ENCODE assay signal across 13 mouse cellular contexts in genomic region chr16:52056164-52056563, GRCm38 (mm10). TPM values are rescaled to one million over a fixed set of nuclear protein-coding genes. Genes with fewer than 3 reads are reported as not detected.
DNase-seq lines count a peak whose midpoint lies in the region; ATAC-seq and TF ChIP-seq lines count a peak whose summit lies in the region.
"Had no signal": no experiment of that assay in that cellular context is flagged by ENCODE, and none has a peak within 500 bp of the region (broad histone marks: within the 10 kb centered on the region; RNA-seq: fewer than 3 reads in every experiment).

No protein-coding gene starts in this region.

- H3K4me1 ChIP-seq in heart, embryonic 11.5 days (ENCODE audit: control insufficient read depth, insufficient read depth, low read length) = peaks cover 52% of the 10 kb centered on the region
- peaks cover 10 to 11% of the 10 kb centered on the region in 2 experiments for H3K4me1 ChIP-seq in MEL (ENCODE audit: control insufficient read depth in 1 of 2, insufficient read depth in 2 of 2, low read length in 2 of 2)

- intact Hi-C loops in left cerebral cortex, postnatal 10 days (cut with DNase I) = no loop called here

- H3K36me3 ChIP-seq in heart, embryonic 11.5 days (ENCODE audit: control insufficient read depth, insufficient read depth, low read length) = no peaks in the 10 kb centered on the region; the same call in 1 of the 2 replicates
- H3K36me3 ChIP-seq in MEL (ENCODE audit: control insufficient read depth in 1 of 2, insufficient read depth in 2 of 2, low read length in 2 of 2) (peaks cover 0 to 15% of the 10 kb centered on the region in 2 experiments; a peak in 2 of 4 replicates), macrophage (ENCODE audit: inconsistent target) (no peaks in the 10 kb centered on the region)

- no peaks in the 10 kb centered on the region for H3K9me3 ChIP-seq in heart, embryonic 11.5 days (replicated peaks; ENCODE audit: control insufficient read depth, low read length)
- no peaks in the 10 kb centered on the region for H3K9me3 ChIP-seq in MEL (replicated peaks; ENCODE audit: insufficient read depth, low read length)
- H3K9me3 ChIP-seq: megakaryocyte, embryonic 14.5 days had no signal

- no peak for ATAC-seq in heart, embryonic 11.5 days (replicated peaks; ENCODE audit: insufficient number of reproducible peaks, low FRiP score, low TSS enrichment)
- ATAC-seq: hindbrain, postnatal 0 days had no signal

- H3K79me2 ChIP-seq in MEL (ENCODE audit: control insufficient read depth, insufficient read depth, low read length, poor library complexity) = no peaks in the 10 kb centered on the region; the same call in 1 of the 2 replicates
- peaks cover 90% of the 10 kb centered on the region for H3K79me2 ChIP-seq in macrophage (ENCODE audit: inconsistent target)

- no peak for TF ChIP-seq POLR2A in MEL (IDR thresholded peaks at IDR 0.05; ENCODE audit: control insufficient read depth in 1 of 2, insufficient read depth in 1 of 2, low read depth in 1 of 2, low read length in 2 of 2, poor library complexity in 1 of 2)

- H3K27ac ChIP-seq in heart, embryonic 11.5 days (ENCODE audit: low read depth, low read length) = peak overlapping the region; percentile 70
- H3K27ac ChIP-seq in MEL (ENCODE audit: control insufficient read depth, low read depth, low read length) = no peak overlapping the region
- H3K27ac ChIP-seq in macrophage = peak overlapping the region; percentile 24
- H3K27ac ChIP-seq: hindbrain, postnatal 0 days had no signal

- H3K9ac ChIP-seq in heart, embryonic 11.5 days (ENCODE audit: low read depth, low read length) = no peak overlapping the region
- H3K9ac ChIP-seq in MEL (ENCODE audit: control insufficient read depth, low read depth, low read length, poor library complexity, severe bottlenecking) = no peak overlapping the region

- no peak for DNase-seq in heart, adult 9 months (ENCODE audit: low spot score in 2 of 2)
- DNase-seq in lung, postnatal 25 days (ENCODE audit: low spot score) = peak; percentile 66
- no peak for DNase-seq in lung, adult 18-20 months
- no peak for DNase-seq in MEL (ENCODE audit: low read depth, low spot score)
- no peak for DNase-seq in right cerebral cortex, postnatal 25 days
- no peak for DNase-seq in left cerebral cortex, postnatal 10 days (ENCODE audit: extremely low spot score in 1 of 2, low spot score in 2 of 2)
- DNase-seq: cerebellum, adult 9-10 months; kidney, postnatal 14 days; right cerebral cortex, postnatal 14 days had no signal

- no peak for TF ChIP-seq EP300 in MEL (IDR thresholded peaks at IDR 0.05; ENCODE audit: low read depth in 1 of 2, low read length in 2 of 2)

- H3K4me3 ChIP-seq in heart, embryonic 11.5 days (ENCODE audit: low read depth, low read length) = no peak overlapping the region
- H3K4me3 ChIP-seq in MEL (ENCODE audit: control insufficient read depth in 1 of 2, insufficient read depth in 1 of 2, low read depth in 2 of 2, low read length in 2 of 2) (no peak overlapping the region), macrophage (ENCODE audit: inconsistent target) (no peak overlapping the region)
- H3K4me3 ChIP-seq: megakaryocyte, embryonic 14.5 days had no signal

- H3K4me2 ChIP-seq in heart, embryonic 11.5 days = no peak overlapping the region

- no peaks in the 10 kb centered on the region for H3K27me3 ChIP-seq in heart, embryonic 11.5 days (ENCODE audit: control insufficient read depth, insufficient read depth, low read length)
- H3K27me3 ChIP-seq in MEL (ENCODE audit: control insufficient read depth in 1 of 2, insufficient read depth in 2 of 2, low read length in 2 of 2) = no peaks in the 10 kb centered on the region
- H3K27me3 ChIP-seq: megakaryocyte, embryonic 14.5 days had no signal

- WGBS in heart, embryonic 11.5 days (ENCODE audit: insufficient replicate concordance) = 64% methylated on average over 4 of the region's 4 CpGs
- WGBS in macrophage (ENCODE audit: missing documents) = 0% methylated on average over 4 of the region's 4 CpGs

- no peak for TF ChIP-seq RAD21 in MEL (IDR thresholded peaks at IDR 0.05; ENCODE audit: low read depth, low read length)

- no peak for TF ChIP-seq CTCF in MEL (IDR thresholded peaks at IDR 0.05 in 2 of 3, conservative IDR thresholded peaks at IDR 0.05 in 1 of 3; ENCODE audit: control insufficient read depth in 1 of 3, insufficient read depth in 1 of 3, low read depth in 2 of 3, low read length in 3 of 3, poor library complexity in 1 of 3, severe bottlenecking in 1 of 3)

TF ChIP-seq in MEL, 35 proteins besides CTCF, POLR2A, EP300 and RAD21:
- no peak for TF ChIP-seq POLR2AphosphoS2 (IDR thresholded peaks at IDR 0.05; ENCODE audit: low read length)
- 0 out of 2 replicates have a peak, but pooled peaks have one; percentile 20 for TF ChIP-seq USF1 (IDR thresholded peaks at IDR 0.05; ENCODE audit: low read depth, low read length)
- no peak for TF ChIP-seq TCF12 (IDR thresholded peaks at IDR 0.05; ENCODE audit: low read depth, low read length)
- peak; percentile 48; the same call in 1 of the 2 replicates for TF ChIP-seq RCOR1 (IDR thresholded peaks at IDR 0.05; ENCODE audit: low read depth, low read length)

RNA-seq across cellular contexts. Expression of gene Cblb, which starts 25.1 kb away (rescaled TPM):
- polyA plus RNA-seq in heart, embryonic 11.5 days (2014; fragmentation: Nextera tagmentation; extraction: Ambion mirVana) = 15.3 and 17.4 TPM in 2 replicates
- total RNA-seq in MEL (2012; rRNA removed) = 1.5 and 1.9 TPM in 2 replicates
- polyA plus RNA-seq in MEL (2012; ENCODE audit: insufficient read depth in 1 of 2, insufficient read length in 2 of 2, low read depth in 1 of 2, low replicate concordance in 2 of 2, missing spikeins in 1 of 2) (1 to 10 TPM in 1 of 2 experiments, not detected in 1; 5.7 TPM), macrophage (2018) (30.7 to 36.8 TPM (median 33.5 TPM) in 3 replicates)
- 100 to 1,000 TPM in 25 of 26 experiments, 10 to 100 TPM in 1; 92.5 to 359 (median 198) TPM for total RNA-seq in macrophage (2018; cell fraction: chromatin; rRNA removed)
- total RNA-seq in macrophage (2018; cell fraction: cytosol; rRNA removed) = 10 to 100 TPM; 26.4 to 76.5 (median 50.1) TPM
- 100 to 1,000 TPM in 25 of 26 experiments, 10 to 100 TPM in 1; 67.6 to 284 (median 142) TPM for total RNA-seq in macrophage (2018; cell fraction: nucleus; rRNA removed)
- 10 to 100 TPM; 22.4 to 25.5 TPM for total RNA-seq in left cerebral cortex, postnatal 10 days (2021)
